Mouse (Mus musculus) adrenal gland, postnatal 14 days (tissue): Measurements from ENCODE around the gene Gbp2. TPM values are rescaled to one million over a fixed set of nuclear protein-coding genes. Genes with fewer than 3 reads are reported as not detected.

Source experiments
- DNase-seq: peaks from one replicate; pipeline ENCODE4 v3.0.0; 2021; ENCODE audit warnings: mixed read lengths
- long read RNA-seq, 2 experiments: library from polyadenylated mRNA; stranded (forward); transcript quantifications; one replicate each; pipeline ENCODE4 v2.0.0; 2021
- total RNA-seq: library from RNA; stranded (reverse); gene quantifications from 2 replicates; pipeline ENCODE4 v1.2.3, GENCODE M21; 2021

The Gbp2 gene
- total RNA-seq, result 11.8 and 12.7 TPM in 2 replicates
- long read RNA-seq, experiment 1, transcript Gbp2-201 (11 exons, 2,516 nt), result major isoform, 18 of 22 reads
- long read RNA-seq, experiment 1, partial matches to known transcripts, result 1 of 22 reads
- long read RNA-seq, experiment 1, other reads (novel, unspliced or antisense), result 3 of 22 reads
- long read RNA-seq, experiment 2, transcript Gbp2-201 (11 exons, 2,516 nt), result major isoform, 10 of 12 reads
- long read RNA-seq, experiment 2, partial matches to known transcripts, result 1 of 12 reads
- long read RNA-seq, experiment 2, other reads (novel, unspliced or antisense), result 1 of 12 reads

- peak; percentile 62 for DNase-seq
These were observed at the start of gene Gbp2 for GRCm38 (mm10) chr3:142620111-142620955. Gene Gbp2, plus strand, starts transcription at chr3:142620602.

DNA sequence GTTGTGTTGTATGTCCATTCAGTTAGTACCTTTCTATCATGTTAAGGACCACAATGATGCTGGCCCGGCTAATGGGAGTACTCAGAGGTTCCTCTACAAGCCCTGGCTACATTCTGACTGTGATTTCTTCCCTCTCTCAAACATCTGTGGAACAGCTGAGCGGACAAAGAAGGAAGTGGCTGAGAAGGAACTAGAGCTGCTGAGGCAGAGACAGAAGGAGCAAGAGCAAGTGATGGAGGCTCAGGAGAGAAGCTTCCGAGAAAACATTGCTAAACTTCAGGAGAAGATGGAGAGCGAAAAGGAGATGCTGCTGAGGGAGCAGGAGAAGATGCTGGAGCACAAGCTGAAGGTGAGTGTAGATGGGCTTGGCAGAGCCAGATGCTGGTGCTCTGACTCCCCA is 49.7 kb upstream of the Gbp2 start:
- no peak for DNase-seq

DNA sequence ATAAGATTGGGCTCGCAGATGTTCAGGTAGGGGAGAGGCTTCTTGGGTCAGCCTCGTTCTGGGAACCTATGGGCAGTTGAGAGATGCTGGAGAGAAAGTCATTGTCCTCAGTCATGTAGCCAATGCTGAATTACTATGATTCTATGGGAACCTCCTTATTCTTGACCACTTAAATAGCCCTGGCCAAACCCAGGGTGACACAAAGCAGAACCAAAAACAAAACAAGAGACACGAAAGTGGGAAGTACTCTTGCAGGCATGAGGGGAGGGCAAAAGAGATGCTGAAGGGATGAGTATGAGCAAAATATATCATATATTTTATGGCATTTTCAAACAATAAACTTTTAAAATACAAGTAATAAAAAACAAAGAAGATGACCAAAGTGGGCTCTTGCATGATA is 43.3 kb upstream of the Gbp2 start:
- no peak for DNase-seq

DNA sequence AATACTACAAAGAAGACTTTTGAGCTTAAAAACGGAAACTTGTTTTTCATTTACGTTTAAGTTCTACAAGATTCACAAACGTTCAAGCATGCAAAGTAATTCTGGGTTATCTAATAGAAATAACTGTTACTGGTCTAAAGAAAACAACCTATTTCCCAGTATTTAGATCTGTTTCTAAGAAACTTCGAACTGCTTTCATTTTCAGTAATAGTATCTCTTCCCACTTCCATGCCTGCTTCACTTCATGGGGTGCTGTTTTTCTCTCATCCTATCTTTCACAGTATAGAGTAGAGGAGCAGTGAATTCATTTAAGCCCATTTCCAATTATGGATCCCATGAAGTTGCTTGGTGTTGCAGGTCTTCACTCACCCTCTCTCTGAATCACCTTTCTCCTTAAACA is 42.1 kb upstream of the Gbp2 start:
- DNase-seq, result no peak

GRCm38 (mm10) chr3:142583067-142583466 is 37.3 kb upstream of the Gbp2 start:
- no peak for DNase-seq

- no peak for DNase-seq
These were observed 33.0 kb upstream of the Gbp2 start for GRCm38 (mm10) chr3:142587386-142587785.

GRCm38 (mm10) chr3:142588888-142589287 is 31.5 kb upstream of the Gbp2 start:
- no peak for DNase-seq

DNA sequence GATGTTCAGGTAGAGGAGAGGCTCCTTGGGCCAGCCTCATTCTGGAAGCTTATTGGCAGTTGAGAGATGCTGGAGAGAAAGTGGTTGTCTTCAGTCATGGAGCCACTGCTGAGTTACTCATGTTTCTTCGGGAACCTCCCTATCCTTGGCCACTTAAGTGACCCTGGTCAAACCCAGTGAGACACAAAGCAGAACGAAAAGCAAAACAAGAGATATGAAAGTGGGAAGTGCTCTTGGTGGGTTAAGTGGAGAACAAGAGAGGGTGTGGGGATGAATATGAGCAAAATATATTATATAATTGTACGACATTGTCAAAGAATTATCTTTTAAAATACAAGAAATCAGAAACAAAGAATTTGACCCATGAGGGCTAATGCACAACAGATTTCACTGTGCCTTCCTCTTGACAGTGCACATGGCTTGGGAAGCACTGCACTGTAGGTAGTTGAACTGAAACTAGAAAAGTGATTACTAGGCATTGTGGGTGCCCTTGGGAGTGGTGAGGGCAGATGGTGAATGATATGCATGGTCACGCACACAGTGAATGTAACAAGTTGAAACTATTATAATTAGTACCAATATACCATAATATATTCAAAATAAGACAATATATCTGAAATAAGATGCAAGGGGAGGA is 29.9 kb upstream of the Gbp2 start:
- no peak for DNase-seq

DNA sequence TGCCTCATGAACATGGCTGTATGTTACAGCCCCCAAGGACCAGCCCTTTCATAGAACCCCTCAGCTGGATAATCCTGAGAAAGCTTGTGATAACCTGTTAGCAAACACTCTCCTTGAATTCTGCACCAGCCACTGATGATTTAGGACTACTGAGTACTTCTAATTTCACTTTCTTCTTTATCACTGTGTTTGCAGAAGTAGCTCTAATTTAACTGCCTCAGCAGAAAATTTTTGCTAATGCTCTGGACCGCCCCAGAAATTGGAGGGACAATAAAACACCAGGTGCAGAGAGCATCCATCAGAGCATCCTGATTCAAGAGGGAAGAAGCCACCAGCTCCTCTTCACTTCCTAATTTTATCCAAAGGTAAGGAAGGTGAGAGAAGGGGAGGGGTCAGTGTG is 25.9 kb upstream of the Gbp2 start, which contains the start of gene Gbp2b:
TSS of gene Gbp2b (plus strand) at position 301 of the 400 bp plus-strand sequence.
- DNase-seq, result no peak

DNA sequence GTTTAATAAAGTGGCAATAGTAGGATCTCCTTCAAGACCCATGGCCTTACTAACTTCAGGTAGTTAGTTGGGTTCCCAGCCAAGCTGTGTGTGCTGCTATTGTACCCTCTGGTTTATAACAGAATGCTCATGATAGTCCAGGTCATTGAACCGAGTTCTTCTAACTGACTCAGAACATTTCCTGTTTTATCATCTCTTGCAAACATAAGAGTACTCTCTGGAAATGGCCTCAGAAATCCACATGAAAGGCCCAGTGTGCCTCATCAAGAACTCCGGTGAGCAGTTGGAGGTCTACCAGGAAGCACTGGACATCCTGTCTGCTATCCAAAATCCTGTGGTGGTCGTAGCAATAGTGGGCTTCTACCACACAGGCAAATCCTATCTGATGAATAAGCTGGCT is 22.5 kb upstream of the Gbp2 start:
- DNase-seq, result no peak

DNA sequence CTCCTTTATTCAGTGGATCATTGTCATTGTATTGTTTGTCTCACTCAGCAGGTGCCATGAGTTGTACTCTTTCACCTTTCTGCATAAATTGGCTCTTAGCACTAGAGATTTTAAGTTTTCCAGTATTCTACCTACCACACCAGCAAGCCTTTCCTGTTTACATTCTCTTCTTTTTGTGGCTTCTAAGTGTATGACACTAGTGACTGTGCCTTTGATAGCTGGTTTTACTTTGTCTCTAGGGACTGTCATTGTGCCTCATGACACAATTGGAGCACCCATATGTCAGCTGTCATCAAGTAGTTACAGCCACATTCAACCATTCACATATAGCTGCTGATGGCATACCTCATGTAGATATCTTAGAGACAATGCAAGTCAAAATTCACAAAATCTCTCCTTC is 18.7 kb upstream of the Gbp2 start:
- no peak for DNase-seq

DNA sequence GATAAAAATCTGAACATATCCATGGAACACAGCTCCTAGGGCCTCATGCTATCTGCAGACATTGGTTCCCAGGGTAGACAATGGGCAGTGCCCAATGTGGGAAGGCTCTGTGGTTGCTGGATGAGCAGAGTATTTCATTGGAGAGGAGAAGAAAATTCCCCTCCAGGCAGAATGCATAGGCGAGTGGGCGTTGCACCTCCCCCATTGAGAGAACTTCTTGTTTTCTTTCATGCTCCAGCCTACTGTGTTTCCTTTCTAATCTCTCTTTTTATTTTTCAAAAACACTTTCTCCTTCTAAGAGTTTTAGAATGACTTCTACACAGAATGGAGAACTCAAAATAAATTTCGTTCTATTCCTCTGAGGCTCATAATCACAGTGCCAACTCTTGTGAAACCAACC is 1.7 kb upstream of the Gbp2 start:
- no peak for DNase-seq

DNA sequence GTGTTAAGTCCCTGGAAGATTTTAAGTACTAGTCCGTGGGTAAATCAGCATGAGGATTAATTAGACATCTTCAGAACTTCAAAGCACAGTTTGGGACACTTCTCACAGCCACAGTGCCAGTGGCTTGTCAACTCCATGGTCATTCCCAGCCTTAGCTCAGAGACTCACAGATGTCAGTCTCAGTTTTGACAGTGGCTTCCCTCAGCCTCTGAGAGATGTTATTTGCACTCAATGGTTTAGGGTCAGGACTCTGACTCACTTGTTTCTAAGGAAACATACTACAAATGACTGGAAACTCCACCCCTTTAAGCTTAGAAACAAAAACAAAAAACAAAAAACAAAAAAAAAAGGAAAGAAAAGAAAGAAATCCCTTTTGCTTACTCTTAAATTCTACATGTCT is 796 bp upstream of the Gbp2 start:
- peak; percentile 8 for DNase-seq

- DNase-seq, result peak; percentile 18
These were observed 657 bp downstream of the Gbp2 start for GRCm38 (mm10) chr3:142620956-142621562.

- DNase-seq, result no peak
These were observed 10.0 kb downstream of the Gbp2 start for GRCm38 (mm10) chr3:142630385-142630784.

- peak; percentile 82 for DNase-seq
These were observed 19.8 kb downstream of the Gbp2 start for GRCm38 (mm10) chr3:142640201-142640600.

DNA sequence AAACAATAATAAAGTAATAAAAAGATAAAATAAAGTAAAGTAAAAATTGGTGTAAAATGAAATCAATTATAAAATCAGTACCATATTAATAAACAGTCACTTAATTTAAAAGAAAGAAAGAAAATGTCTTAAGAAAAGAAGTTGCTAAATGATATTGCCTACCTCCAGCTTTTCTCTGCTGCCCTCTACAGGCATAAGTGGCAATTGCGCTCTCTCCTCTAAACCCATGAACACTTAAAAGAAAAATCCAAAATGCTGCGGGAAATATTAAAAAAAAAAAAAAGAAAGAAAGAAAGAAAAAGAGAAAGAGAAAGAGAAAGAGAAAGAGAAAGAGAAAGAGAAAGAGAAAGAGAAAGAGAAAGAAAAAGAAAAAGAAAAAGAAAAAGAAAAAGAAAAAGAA is 25.5 kb downstream of the Gbp2 start:
- DNase-seq, result peak; percentile 71

DNA sequence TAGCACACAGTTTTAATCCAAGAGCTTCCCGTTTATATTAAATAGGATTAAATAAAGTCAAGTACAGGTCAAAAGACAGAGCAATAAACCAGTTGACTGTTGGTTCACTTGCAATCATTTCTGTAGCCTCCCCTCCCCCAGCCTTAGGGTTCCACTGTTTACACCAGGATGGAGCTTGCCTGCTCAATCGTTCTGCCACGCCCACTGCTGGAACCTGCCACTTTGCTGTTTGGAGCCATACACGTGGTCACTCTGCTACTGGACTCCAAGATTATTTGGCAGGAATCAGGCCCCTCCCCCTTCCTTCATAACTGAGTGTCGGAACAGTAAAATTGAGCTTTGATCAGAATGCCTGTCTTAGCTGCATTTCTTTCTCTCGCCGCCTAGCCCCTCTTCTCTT is 27.4 kb downstream of the Gbp2 start:
- DNase-seq, result peak; percentile 26

DNA sequence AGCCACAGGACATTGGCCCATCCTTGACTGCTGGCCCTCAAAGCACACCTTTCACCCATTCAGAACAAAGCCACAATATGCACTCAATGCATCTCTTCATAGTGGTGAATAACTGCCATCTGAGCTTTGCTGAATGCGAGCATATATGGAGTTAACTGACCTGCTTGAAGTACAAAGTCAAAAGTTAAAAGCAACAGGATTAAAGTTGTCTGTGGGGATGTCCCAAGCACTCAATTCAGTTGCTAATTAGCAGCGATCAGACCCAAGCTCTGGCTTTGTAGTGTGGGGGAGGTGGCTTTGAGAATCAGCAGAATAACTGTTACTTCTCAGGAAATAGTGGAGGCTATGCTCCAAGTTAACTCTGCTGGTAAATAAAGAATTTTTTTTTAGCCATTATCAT is 29.8 kb downstream of the Gbp2 start:
- DNase-seq, result no peak

GRCm38 (mm10) chr3:142664723-142665122 is 44.3 kb downstream of the Gbp2 start:
- DNase-seq, result no peak

DNA sequence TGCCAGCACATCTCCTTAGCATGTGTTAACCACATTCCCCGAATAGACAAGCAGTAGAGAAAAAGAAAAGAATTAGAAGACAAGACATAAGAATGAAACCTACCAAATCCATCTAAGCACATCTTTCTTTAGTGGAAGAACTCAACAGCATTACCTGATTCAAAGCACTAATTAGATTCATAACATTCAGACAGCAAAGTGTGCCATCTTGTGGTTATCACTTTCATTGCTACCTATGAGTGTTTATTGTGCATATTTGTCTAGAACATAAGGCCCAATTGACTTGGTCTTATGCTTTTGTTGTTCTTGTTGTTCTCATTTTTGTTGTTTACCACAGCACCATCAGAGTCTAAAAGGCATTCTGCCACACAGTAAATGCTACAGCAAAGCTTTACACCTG is 54.2 kb downstream of the Gbp2 start:
- DNase-seq, result no peak
